ENCODE assay signal across 19 mouse cellular contexts in genomic region chr17:33008337-33008736, GRCm38 (mm10). TPM values are rescaled to one million over a fixed set of nuclear protein-coding genes. Genes with fewer than 3 reads are reported as not detected.
A peak's percentile ranks its signal among the peaks of the same experiment; 100 is the strongest.
DNase-seq lines count a peak whose midpoint lies in the region; ATAC-seq and TF ChIP-seq lines count a peak whose summit lies in the region.
"Had no signal": no experiment of that assay in that cellular context is flagged by ENCODE, and none has a peak within 500 bp of the region (broad histone marks: within the 10 kb centered on the region; RNA-seq: fewer than 3 reads in every experiment).

No protein-coding gene starts in this region.

- no peak overlapping the region for H3K9ac ChIP-seq in lung, postnatal 0 days (replicated peaks; ENCODE audit: low read depth)
- H3K9ac ChIP-seq: hindbrain, embryonic 14.5 days; kidney, embryonic 15.5 days; liver, embryonic 12.5 days had no signal

- TF ChIP-seq CTCF in lung, postnatal 0 days (IDR thresholded peaks at IDR 0.05): peak; percentile 40

- peaks cover 9% of the 10 kb centered on the region for H3K36me3 ChIP-seq in lung, postnatal 0 days (ENCODE audit: insufficient read depth, low read length)

- no peak overlapping the region for H3K27ac ChIP-seq in lung, postnatal 0 days (ENCODE audit: low read length)
- H3K27ac ChIP-seq: hindbrain, embryonic 14.5 days; kidney, embryonic 15.5 days; liver, embryonic 12.5 days had no signal

- peak; percentile 5 for DNase-seq in embryo, embryonic 11 days
- no peak for DNase-seq in embryo, embryonic 10.5 days (ENCODE audit: low spot score)
- DNase-seq in lung, postnatal 0 days (ENCODE audit: low spot score): no peak
- DNase-seq in lung, postnatal 4 days: no peak
- peak; percentile 63 for DNase-seq in ZHBTc4 (ENCODE audit: low read depth, low spot score)
- DNase-seq in thymus, postnatal 25 days: peak; percentile 26
- no peak for DNase-seq in left cerebral cortex, adult 11 months (ENCODE audit: low spot score)
- no peak for DNase-seq in cerebellum, postnatal 25 days
- DNase-seq: adrenal gland, adult 2 months; cerebellum, adult 18-20 months; gastrocnemius, postnatal 25 days; spleen, adult 18-20 months had no signal

- TF ChIP-seq EP300 in lung, postnatal 0 days (IDR thresholded peaks at IDR 0.05): no peak

- H3K9me3 ChIP-seq in lung, postnatal 0 days (ENCODE audit: low read length): peaks cover 9% of the 10 kb centered on the region; the same call in 1 of the 2 replicates

- H3K27me3 ChIP-seq in lung, postnatal 0 days (replicated peaks; ENCODE audit: insufficient read depth, low read length): no peaks in the 10 kb centered on the region
- H3K27me3 ChIP-seq: kidney, embryonic 15.5 days; liver, embryonic 12.5 days; megakaryocyte, embryonic 14.5 days had no signal

- no peak overlapping the region for H3K4me3 ChIP-seq in lung, postnatal 0 days (ENCODE audit: low read depth, low read length)
- H3K4me3 ChIP-seq: kidney, embryonic 15.5 days; liver, embryonic 12.5 days; megakaryocyte, embryonic 14.5 days had no signal

- WGBS in lung, postnatal 0 days: 41% methylated on average over 9 of the region's 9 CpGs

- H3K4me2 ChIP-seq in lung, postnatal 0 days (replicated peaks; ENCODE audit: low read depth, low read length): no peak overlapping the region
- H3K4me2 ChIP-seq: hindbrain, embryonic 14.5 days; kidney, embryonic 15.5 days; liver, embryonic 12.5 days had no signal

- no peak for ATAC-seq in lung, postnatal 0 days
- ATAC-seq: forebrain, embryonic 14.5 days; liver, embryonic 12.5 days had no signal

- no peaks in the 10 kb centered on the region for H3K4me1 ChIP-seq in lung, postnatal 0 days (ENCODE audit: insufficient read depth, low read depth, low read length)
- H3K4me1 ChIP-seq: kidney, embryonic 15.5 days; liver, embryonic 12.5 days; megakaryocyte, embryonic 14.5 days had no signal

RNA-seq across cellular contexts. Expression of gene Zfp952, which starts 15.4 kb away (rescaled TPM):
- 7.3 and 8.4 TPM in 2 replicates for polyA plus RNA-seq in lung, postnatal 0 days (2015; fragmentation: Nextera tagmentation; extraction: Ambion mirVana)

RNA-seq across cellular contexts. Expression of gene Zfp763, which starts 24.9 kb away (rescaled TPM):
- 6.9 and 7.6 TPM in 2 replicates for polyA plus RNA-seq in lung, postnatal 0 days (2015; fragmentation: Nextera tagmentation; extraction: Ambion mirVana)

RNA-seq across cellular contexts. Expression of gene Zfp472, which starts 42.7 kb away (rescaled TPM):
- polyA plus RNA-seq in lung, postnatal 0 days (2015; fragmentation: Nextera tagmentation; extraction: Ambion mirVana): 7.6 and 7.8 TPM in 2 replicates

RNA-seq across cellular contexts. Expression of gene 4921501E09Rik, which starts 59.5 kb away (rescaled TPM):
- polyA plus RNA-seq in lung, postnatal 0 days (2015; fragmentation: Nextera tagmentation; extraction: Ambion mirVana): not detected in 2 replicates
- polyA plus RNA-seq: adrenal gland, adult 2 months; embryonic facial prominence, embryonic 14.5 days; forebrain, embryonic 14.5 days; heart, embryonic 16.5 days; hindbrain, embryonic 14.5 days; kidney, embryonic 15.5 days; liver, embryonic 12.5 days had no signal

Comparison
In these comparisons a context has a peak if more than half of its experiments do, and no peak if none do; other contexts are left out.
1. DNase-seq: peak in embryo, embryonic 11 days (single experiment), ZHBTc4 (single experiment) and thymus, postnatal 25 days (single experiment); none in embryo, embryonic 10.5 days (single experiment), lung, postnatal 0 days (single experiment), lung, postnatal 4 days (0 of 2), left cerebral cortex, adult 11 months (single experiment) and cerebellum, postnatal 25 days (0 of 2).